Mouse (Mus musculus): ENCODE results near the gene Olfr90. TPM values are rescaled to one million over a fixed set of nuclear protein-coding genes. Genes with fewer than 3 reads are reported as not detected.
A peak's percentile ranks its signal among the peaks of the same experiment; 100 is the strongest.
"Not testable (repeated sequence)": the region's sequence is repeated elsewhere in the genome, so short reads cannot be mapped to it uniquely, and the experiment has no call there.

The Olfr90 gene
- polyA plus RNA-seq (2014; fragmentation: Nextera tagmentation; extraction: Ambion mirVana): not detected in 2 replicates

DNA sequence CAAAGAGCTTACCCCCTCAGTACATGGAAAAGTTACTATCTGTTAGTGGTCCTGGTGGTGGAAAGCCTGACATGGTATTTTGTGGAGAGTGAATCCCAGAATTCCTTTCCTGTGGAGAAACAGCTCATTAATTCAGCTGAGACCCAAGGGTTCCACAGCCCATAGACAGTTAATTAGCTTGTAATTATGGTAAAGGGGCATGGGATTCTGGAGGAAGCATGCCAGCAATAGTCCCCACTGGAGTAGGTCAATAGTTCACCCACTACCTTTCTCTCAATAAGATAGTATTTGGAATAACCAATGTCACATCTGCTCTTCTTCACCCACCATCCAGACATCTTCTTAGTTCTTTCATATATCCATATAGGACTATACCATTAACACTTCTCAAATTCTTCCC is at the start of gene Olfr90:
Gene Olfr90, minus strand, starts transcription at position 101 of the 400 bp plus-strand sequence.
- DNase-seq (ENCODE audit: low spot score) (no peak), ATAC-seq (replicated peaks; ENCODE audit: low FRiP score) (no peak)
- no peak within 1 kb of the TSS for H3K4me3 ChIP-seq (ENCODE audit: low read depth, low read length)
- H3K36me3 ChIP-seq (ENCODE audit: control insufficient read depth, insufficient read depth, low read length): no peaks in the 10 kb centered on the region
- H3K4me2 ChIP-seq: no peak within 1 kb of the TSS
- H3K9ac ChIP-seq (ENCODE audit: low read depth, low read length): no peak within 1 kb of the TSS
- H3K9me3 ChIP-seq (ENCODE audit: control insufficient read depth, low read length): no peaks in the 10 kb centered on the region
- H3K4me1 ChIP-seq (replicated peaks; ENCODE audit: control insufficient read depth, insufficient read depth, low read length): no peaks in the 10 kb centered on the region
- no peak within 1 kb of the TSS for H3K27ac ChIP-seq (ENCODE audit: low read depth, low read length)
- H3K27me3 ChIP-seq (replicated peaks; ENCODE audit: control insufficient read depth, insufficient read depth, low read length): no peaks in the 10 kb centered on the region

DNA sequence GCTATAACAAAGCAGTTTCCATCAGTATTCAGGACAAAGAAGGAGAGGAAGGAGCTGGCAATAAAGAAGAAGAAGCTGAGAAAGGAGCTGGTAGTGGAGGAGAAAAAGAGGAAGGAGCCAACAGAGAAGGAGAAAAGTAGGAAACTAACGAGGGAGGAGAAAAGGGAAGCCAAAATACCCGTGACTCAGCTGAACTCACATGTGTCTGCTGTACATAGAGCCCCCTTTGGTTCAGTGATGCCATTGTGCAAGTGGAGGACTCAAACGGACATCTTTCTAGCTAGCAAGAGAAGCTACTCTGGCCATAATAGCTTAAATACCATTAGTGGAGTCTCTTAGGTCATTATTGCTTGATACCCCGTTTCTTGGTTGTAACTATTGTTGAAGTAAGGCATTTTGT is 43.1 kb upstream of the Olfr90 start:
- H3K9me3 ChIP-seq (ENCODE audit: control insufficient read depth, low read length); H3K9ac ChIP-seq (ENCODE audit: low read depth, low read length); H3K4me1 ChIP-seq (replicated peaks; ENCODE audit: control insufficient read depth, insufficient read depth, low read length); H3K4me3 ChIP-seq (ENCODE audit: low read depth, low read length); DNase-seq (ENCODE audit: low spot score); H3K27ac ChIP-seq (ENCODE audit: low read depth, low read length); H3K27me3 ChIP-seq (replicated peaks; ENCODE audit: control insufficient read depth, insufficient read depth, low read length); ATAC-seq (replicated peaks; ENCODE audit: low FRiP score); H3K36me3 ChIP-seq (ENCODE audit: control insufficient read depth, insufficient read depth, low read length); H3K4me2 ChIP-seq: not testable (repeated sequence)
- WGBS: 55% methylated on average over 4 of the region's 4 CpGs

DNA sequence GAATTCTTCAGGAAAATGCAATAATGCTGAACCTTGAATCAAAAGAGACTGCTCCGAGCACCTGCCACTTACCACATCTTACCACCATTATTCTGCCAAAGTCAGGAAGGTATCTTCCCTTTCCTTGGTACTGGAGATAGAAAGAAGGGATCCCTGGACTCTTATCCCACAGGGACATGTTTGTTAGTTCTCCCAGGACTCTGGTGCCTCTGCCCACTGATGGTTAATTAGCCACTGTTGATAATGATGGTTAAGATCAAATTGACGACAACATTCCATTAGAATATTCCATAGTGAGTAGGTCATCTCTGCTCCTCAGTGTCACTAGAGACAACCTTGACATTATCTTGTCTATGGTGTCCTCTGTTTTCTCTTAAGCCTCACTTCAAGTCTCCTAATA is 31.7 kb upstream of the Olfr90 start, which contains the start of gene Olfr92:
Gene Olfr92, minus strand, starts transcription at position 101 of the 400 bp plus-strand sequence.
- H3K4me2 ChIP-seq: no peak within 1 kb of the TSS
- no peak within 1 kb of the TSS for H3K27ac ChIP-seq (ENCODE audit: low read depth, low read length)
- no peak for DNase-seq (ENCODE audit: low spot score)
- no peaks in the 10 kb centered on the region for H3K4me1 ChIP-seq (replicated peaks; ENCODE audit: control insufficient read depth, insufficient read depth, low read length)
- H3K9me3 ChIP-seq (ENCODE audit: control insufficient read depth, low read length): no peaks in the 10 kb centered on the region
- no peak within 1 kb of the TSS for H3K4me3 ChIP-seq (ENCODE audit: low read depth, low read length)
- 80% methylated on average over 2 of the region's 2 CpGs for WGBS
- H3K36me3 ChIP-seq (ENCODE audit: control insufficient read depth, insufficient read depth, low read length): no peaks in the 10 kb centered on the region
- no peak within 1 kb of the TSS for H3K9ac ChIP-seq (ENCODE audit: low read depth, low read length)
- no peaks in the 10 kb centered on the region for H3K27me3 ChIP-seq (replicated peaks; ENCODE audit: control insufficient read depth, insufficient read depth, low read length)
- no peak for ATAC-seq (replicated peaks; ENCODE audit: low FRiP score)

DNA sequence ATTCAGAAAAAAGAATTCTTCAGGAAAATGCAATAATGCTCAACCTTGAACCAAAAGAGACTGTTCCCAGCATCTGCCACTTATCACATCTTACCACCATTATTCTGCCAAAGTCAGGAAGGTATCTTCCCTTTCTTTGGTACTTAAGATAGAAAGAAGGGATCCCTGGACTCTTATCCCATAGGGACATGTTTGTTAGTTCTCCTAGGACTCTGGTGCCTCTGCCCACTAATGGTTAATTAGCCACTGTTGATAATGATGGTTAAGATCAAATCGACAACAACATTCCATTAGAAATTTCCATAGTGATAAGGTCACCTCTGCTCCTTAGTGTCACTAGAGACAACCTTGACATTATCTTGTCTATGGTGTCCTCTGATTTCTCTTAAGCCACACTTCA is 9.9 kb upstream of the Olfr90 start, which contains the start of gene Olfr91:
Gene Olfr91, minus strand, starts transcription at position 101 of the 400 bp plus-strand sequence.
- 80% methylated on average over 1 of the region's 1 CpGs for WGBS
- DNase-seq (ENCODE audit: low spot score): no peak
- Histone ChIP-seq H3K9me3 (ENCODE audit: control insufficient read depth, low read length) (no peaks in the 10 kb centered on the region), H3K4me1 (replicated peaks; ENCODE audit: control insufficient read depth, insufficient read depth, low read length) (no peaks in the 10 kb centered on the region), H3K9ac (ENCODE audit: low read depth, low read length) (no peak within 1 kb of the TSS), H3K27me3 (replicated peaks; ENCODE audit: control insufficient read depth, insufficient read depth, low read length) (no peaks in the 10 kb centered on the region), H3K4me2 (no peak within 1 kb of the TSS), H3K36me3 (ENCODE audit: control insufficient read depth, insufficient read depth, low read length) (no peaks in the 10 kb centered on the region), H3K27ac (ENCODE audit: low read depth, low read length) (no peak within 1 kb of the TSS), H3K4me3 (ENCODE audit: low read depth, low read length) (no peak within 1 kb of the TSS)
- no peak for ATAC-seq (replicated peaks; ENCODE audit: low FRiP score)

DNA sequence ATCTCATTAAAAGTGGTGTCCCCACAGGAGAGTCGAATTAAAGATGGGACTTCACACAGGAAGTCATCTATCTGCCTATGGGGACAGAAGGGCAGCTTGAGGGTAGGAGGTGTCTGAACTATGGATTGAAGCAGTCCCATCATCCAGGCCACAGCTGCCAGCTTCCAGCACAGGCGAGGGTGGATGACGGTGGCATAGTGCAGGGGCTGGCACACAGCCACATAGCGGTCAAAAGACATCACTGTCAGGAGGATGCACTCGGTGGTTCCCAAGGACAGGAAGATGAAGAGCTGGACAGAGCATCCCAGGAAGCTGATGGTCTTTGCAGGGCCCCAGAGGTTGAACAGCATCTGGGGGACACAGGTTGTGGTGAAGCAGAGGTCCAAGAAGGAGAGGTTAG is 5.0 kb upstream of the Olfr90 start:
- Histone ChIP-seq H3K9ac (ENCODE audit: low read depth, low read length) (no peak overlapping the region), H3K27me3 (replicated peaks; ENCODE audit: control insufficient read depth, insufficient read depth, low read length) (no peaks in the 10 kb centered on the region), H3K36me3 (ENCODE audit: control insufficient read depth, insufficient read depth, low read length) (no peaks in the 10 kb centered on the region), H3K9me3 (ENCODE audit: control insufficient read depth, low read length) (no peaks in the 10 kb centered on the region), H3K4me2 (no peak overlapping the region), H3K27ac (ENCODE audit: low read depth, low read length) (no peak overlapping the region), H3K4me3 (ENCODE audit: low read depth, low read length) (no peak overlapping the region), H3K4me1 (replicated peaks; ENCODE audit: control insufficient read depth, insufficient read depth, low read length) (no peaks in the 10 kb centered on the region)
- ATAC-seq (replicated peaks; ENCODE audit: low FRiP score): no peak
- DNase-seq (ENCODE audit: low spot score): no peak
- WGBS: 66% methylated on average over 5 of the region's 5 CpGs

DNA sequence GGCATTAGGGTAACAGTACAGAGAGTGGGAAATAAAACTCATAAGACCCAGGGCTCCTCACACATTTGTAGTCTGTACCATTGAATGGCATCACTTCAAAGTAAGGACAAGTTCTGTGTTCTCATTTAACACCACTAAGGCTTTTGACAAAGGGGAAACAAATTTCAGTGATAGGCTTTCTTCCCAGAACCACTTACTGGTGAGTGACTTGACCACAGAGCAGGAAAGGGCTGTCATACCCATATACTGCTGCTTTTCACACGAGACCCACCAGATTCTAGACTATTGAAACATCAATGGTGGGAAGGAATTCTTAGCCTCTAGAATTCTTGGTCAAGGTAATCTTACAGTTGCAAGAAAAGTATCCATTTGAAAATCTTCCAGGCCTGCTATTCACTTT is 3.9 kb upstream of the Olfr90 start:
- Histone ChIP-seq H3K9me3 (ENCODE audit: control insufficient read depth, low read length) (no peaks in the 10 kb centered on the region), H3K27ac (ENCODE audit: low read depth, low read length) (no peak overlapping the region), H3K4me3 (ENCODE audit: low read depth, low read length) (no peak overlapping the region), H3K4me1 (replicated peaks; ENCODE audit: control insufficient read depth, insufficient read depth, low read length) (no peaks in the 10 kb centered on the region), H3K9ac (ENCODE audit: low read depth, low read length) (no peak overlapping the region), H3K27me3 (replicated peaks; ENCODE audit: control insufficient read depth, insufficient read depth, low read length) (no peaks in the 10 kb centered on the region), H3K36me3 (ENCODE audit: control insufficient read depth, insufficient read depth, low read length) (no peaks in the 10 kb centered on the region), H3K4me2 (no peak overlapping the region)
- WGBS: 36% methylated on average over 1 of the region's 1 CpGs
- ATAC-seq (replicated peaks; ENCODE audit: low FRiP score) (no peak), DNase-seq (ENCODE audit: low spot score) (no peak)

DNA sequence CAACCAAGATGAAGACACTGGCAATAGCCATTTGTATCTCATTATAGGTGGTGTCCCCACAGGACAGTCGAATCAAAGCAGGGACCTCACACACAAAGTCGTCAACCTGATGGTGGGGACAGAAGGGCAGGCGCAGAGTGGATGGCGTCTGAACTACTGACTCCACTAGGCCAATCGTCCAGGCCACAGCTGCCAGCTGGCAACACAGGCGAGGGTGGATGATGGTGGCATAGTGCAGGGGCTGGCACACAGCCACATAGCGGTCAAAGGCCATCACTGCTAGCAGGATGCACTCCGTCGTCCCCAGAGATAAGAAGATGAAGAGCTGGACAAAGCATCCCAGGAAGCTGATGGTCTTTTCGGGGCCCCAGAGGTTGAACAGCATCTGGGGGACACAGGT is 2.8 kb downstream of the Olfr90 start:
- Histone ChIP-seq H3K9ac (ENCODE audit: low read depth, low read length) (no peak overlapping the region), H3K27me3 (replicated peaks; ENCODE audit: control insufficient read depth, insufficient read depth, low read length) (no peaks in the 10 kb centered on the region), H3K4me3 (ENCODE audit: low read depth, low read length) (no peak overlapping the region), H3K4me1 (replicated peaks; ENCODE audit: control insufficient read depth, insufficient read depth, low read length) (no peaks in the 10 kb centered on the region), H3K9me3 (ENCODE audit: control insufficient read depth, low read length) (no peaks in the 10 kb centered on the region), H3K27ac (ENCODE audit: low read depth, low read length) (no peak overlapping the region), H3K4me2 (no peak overlapping the region), H3K36me3 (ENCODE audit: control insufficient read depth, insufficient read depth, low read length) (no peaks in the 10 kb centered on the region)
- WGBS: 75% methylated on average over 10 of the region's 10 CpGs
- DNase-seq (ENCODE audit: low spot score): no peak
- ATAC-seq (replicated peaks; ENCODE audit: low FRiP score): no peak

DNA sequence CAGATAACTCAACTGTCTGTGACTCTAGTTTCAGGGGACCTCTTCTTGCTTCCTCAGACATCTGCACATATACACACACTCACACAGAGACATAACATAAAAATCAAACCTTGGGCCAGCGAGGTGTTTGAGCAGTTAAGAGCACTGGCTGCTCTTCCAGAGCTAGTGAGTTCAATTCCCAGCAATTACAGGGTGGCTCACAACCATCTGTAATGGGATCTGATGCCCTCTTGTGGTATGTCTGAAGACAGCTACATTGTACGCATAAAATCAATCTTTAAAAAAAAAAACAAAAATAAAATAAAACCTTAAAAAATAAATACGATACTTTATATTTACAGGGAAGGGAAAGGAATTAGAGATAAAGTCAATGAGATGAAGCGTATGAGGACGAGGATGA is 3.7 kb downstream of the Olfr90 start:
- Histone ChIP-seq H3K4me1 (replicated peaks; ENCODE audit: control insufficient read depth, insufficient read depth, low read length) (no peaks in the 10 kb centered on the region), H3K4me3 (ENCODE audit: low read depth, low read length) (no peak overlapping the region), H3K36me3 (ENCODE audit: control insufficient read depth, insufficient read depth, low read length) (no peaks in the 10 kb centered on the region), H3K27ac (ENCODE audit: low read depth, low read length) (no peak overlapping the region), H3K27me3 (replicated peaks; ENCODE audit: control insufficient read depth, insufficient read depth, low read length) (no peaks in the 10 kb centered on the region), H3K9ac (ENCODE audit: low read depth, low read length) (no peak overlapping the region), H3K4me2 (no peak overlapping the region), H3K9me3 (ENCODE audit: control insufficient read depth, low read length) (no peaks in the 10 kb centered on the region)
- ATAC-seq (replicated peaks; ENCODE audit: low FRiP score) (no peak), DNase-seq (ENCODE audit: low spot score) (no peak)
- 59% methylated on average over 5 of the region's 5 CpGs for WGBS

DNA sequence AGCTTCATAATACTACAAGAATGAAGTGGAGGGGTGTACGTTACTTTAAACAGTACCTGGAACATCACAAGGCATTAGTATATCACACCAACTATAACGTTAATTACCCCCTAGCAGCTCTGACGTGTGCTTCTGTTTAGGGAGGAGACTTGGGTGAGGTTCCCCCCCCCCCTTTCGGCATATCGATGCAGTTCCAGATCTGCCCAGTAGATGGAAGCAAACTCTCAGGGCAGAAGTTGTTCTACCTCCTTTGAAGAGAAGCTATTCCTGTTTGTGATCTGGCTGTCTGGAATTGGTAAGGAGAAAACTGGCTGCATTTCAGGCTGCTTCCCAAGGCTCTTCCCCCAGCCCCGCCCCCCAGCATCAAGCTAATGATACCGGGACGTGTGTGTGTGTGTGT is 5.0 kb downstream of the Olfr90 start:
- Histone ChIP-seq H3K4me2 (no peak overlapping the region), H3K9me3 (ENCODE audit: control insufficient read depth, low read length) (no peaks in the 10 kb centered on the region), H3K27me3 (replicated peaks; ENCODE audit: control insufficient read depth, insufficient read depth, low read length) (no peaks in the 10 kb centered on the region), H3K27ac (ENCODE audit: low read depth, low read length) (no peak overlapping the region), H3K36me3 (ENCODE audit: control insufficient read depth, insufficient read depth, low read length) (no peaks in the 10 kb centered on the region), H3K4me1 (replicated peaks; ENCODE audit: control insufficient read depth, insufficient read depth, low read length) (no peaks in the 10 kb centered on the region), H3K9ac (ENCODE audit: low read depth, low read length) (no peak overlapping the region), H3K4me3 (ENCODE audit: low read depth, low read length) (no peak overlapping the region)
- WGBS: 5% methylated on average over 8 of the region's 8 CpGs
- DNase-seq (ENCODE audit: low spot score) (no peak), ATAC-seq (replicated peaks; ENCODE audit: low FRiP score) (peak; percentile 57; the same call in 1 of the 2 replicates)

Measured in liver, embryonic 11.5 days (tissue).